Mouse (Mus musculus): ENCODE measurements around the gene Adamts6.

Gene Adamts6

DNA sequence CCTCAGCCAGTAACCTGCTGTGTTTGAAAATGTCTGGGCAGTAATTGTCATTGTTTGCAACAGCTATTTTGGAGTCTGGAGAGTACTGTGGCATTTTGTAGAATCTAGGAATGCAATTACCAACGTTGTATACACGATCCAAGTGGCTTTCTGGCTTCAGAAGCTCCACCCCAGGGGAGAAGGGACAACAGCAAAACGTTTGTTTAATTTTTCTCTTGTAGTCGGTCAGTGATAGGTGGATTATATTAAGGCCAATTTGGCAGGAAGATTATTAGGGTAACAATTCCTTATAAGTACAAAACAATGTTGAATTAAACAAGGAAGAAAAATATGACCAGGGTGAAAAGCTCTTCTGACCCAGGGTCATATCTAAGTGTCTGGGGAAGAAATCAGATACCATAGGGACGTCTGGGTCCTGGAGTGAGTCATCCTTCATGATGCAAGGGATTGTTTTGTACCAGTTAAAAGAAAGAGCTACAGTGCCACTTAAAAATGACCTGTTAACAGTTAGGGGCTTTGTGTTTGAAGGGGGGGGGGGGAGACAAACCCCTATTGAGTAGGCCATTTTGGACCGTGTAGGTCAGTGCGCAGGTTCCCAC, 229.2 kb downstream of the Adamts6 start:
- no peak for DNase-seq (ENCODE audit: low read depth, low spot score)

GRCm38 (mm10) chr13:104517638-104518311, 230.1 kb downstream of the Adamts6 start:
- no peak for DNase-seq (ENCODE audit: low read depth, low spot score)

GRCm38 (mm10) chr13:104518312-104519005, 230.8 kb downstream of the Adamts6 start:
- peak; percentile 80 for DNase-seq (ENCODE audit: low read depth, low spot score)

DNA sequence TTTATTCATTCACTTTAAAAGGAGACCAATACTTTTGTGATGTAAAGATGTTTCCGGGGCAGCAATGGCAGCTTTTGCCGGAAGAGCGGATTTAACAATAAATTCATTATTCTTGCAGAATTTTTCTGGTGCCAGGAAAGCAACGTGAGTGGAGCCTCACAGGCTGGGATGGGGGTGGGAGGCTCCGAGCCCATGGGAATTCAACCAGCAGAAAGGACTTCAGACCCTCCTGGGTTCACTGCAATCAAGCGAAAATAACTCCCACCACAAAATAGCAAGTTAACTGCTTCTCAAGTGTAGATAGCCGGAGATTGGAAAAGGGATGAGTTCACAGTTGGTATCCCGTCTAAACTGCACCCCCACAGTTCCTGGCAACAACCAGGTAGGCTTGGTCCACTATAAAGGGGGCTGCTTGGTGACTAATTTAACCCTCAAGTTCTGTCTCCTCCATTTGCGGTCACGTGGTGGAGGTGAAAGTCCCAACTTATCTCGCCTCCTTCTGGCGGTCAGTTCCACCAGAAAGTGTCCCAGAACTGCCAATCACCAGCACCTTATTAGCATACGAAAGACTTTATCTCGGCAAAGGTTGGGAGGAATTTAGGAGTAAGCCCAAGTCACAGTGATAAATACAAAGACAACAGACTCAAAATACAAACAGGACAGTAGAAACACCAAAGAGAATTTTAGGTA, 231.5 kb downstream of the Adamts6 start:
- DNase-seq (ENCODE audit: low read depth, low spot score), result peak; percentile 12

- no peak for DNase-seq (ENCODE audit: low read depth, low spot score)
These were observed 232.3 kb downstream of the Adamts6 start for GRCm38 (mm10) chr13:104519981-104520380.

- no peak for DNase-seq (ENCODE audit: low read depth, low spot score)
These were observed 232.8 kb downstream of the Adamts6 start for GRCm38 (mm10) chr13:104520461-104520860.

GRCm38 (mm10) chr13:104521532-104521931, 233.9 kb downstream of the Adamts6 start:
- DNase-seq (ENCODE audit: low read depth, low spot score), result no peak

- no peak for DNase-seq (ENCODE audit: low read depth, low spot score)
These were observed 238.0 kb downstream of the Adamts6 start for GRCm38 (mm10) chr13:104525656-104526055.

DNA sequence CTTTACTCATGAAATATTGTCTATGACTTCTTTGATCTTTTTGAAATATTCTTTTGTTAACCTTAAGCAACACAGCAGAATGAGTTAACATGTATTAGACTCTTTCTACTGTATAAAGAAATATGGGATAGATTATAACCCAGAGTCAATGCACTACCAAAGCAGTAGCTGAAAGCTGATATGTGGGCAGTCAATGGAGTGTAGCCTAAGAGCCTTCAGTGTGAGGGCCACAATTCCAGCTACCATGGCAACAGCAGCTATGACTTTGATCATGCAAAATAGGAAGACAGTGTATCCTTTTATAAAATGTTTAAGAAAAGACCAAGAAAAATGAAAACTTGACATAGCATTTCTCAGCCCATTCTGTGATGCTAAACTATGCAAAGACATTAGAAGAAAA, 241.6 kb downstream of the Adamts6 start:
- DNase-seq (ENCODE audit: low read depth, low spot score), result no peak

DNA sequence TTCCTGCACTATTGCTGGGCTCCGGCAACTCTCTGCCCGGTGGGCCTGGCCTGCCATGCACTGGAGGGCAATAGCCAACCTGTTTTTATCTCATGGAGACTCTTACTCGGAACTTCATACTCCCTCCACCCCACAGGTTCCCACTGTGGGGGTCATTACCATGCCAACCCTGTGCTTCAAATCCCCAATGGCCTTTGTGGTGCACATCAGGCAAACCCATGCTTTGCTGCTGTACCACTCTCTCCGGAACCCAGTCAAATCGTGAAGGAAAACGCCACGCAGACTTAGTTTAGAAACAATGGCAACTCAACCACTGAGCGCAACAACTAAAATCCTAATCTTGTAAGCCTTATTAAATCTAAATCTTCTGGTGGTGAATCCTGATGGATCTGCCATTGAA, 244.2 kb downstream of the Adamts6 start:
- DNase-seq (ENCODE audit: low read depth, low spot score), result no peak

- no peak for DNase-seq (ENCODE audit: low read depth, low spot score)
These were observed 245.1 kb downstream of the Adamts6 start for GRCm38 (mm10) chr13:104532723-104533122.

DNA sequence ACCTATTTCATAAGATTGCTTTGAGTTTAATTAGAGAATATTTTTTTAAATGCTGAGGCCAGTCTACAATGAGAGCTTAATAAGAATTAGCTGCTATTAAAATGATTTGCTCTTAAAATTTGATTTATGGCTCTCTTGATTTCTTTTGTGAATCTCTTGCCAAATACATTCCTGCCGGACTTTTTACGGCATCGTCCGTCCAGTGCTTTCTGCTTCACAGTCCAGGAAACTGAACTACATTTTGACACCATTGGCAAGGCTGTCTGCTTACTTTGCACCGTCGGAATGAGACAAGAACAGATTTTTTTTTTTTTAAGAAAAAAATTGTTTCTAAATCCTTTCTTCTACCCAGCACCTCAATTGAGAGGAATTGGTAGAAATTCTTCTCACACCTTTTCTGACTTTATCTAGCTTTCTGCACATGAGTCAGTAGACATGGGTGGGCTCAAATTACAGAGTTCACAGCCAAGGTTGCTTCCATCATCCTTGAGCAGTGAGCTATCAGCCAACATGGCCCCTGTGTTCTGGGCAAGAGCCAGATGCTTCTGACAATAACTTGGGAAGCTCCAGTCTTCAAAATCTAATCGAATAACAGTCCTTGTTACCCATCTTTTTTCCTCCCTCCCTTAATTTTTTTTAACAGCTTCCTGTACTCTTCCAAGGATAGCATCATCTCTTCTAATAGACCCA, 246.3 kb downstream of the Adamts6 start:
- no peak for DNase-seq (ENCODE audit: low read depth, low spot score)

DNA sequence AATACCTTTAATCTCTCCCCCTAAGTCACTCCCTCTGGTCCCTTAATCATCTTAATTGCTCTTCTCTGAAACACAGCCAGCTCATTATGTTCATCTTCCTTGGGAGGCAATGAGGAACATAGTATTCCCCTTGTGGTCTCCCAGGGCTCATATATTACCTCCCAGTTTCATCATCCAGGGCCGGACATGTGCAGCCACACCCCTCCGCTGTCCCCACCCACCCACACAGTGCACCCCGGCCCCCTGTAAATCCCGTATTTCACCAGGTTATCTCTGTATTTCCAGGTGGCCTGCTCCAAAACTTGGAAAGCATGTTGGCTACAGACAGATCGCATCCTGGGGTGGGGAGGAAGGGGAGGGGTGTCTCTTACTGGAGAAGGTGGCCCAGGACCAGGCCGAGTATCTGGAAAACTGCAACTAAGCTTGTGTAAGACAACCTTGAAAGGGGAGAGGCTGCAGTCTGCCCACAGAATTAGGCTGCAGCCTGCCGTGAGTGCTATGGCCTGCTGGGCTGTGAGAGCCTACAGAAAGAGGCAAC, 253.3 kb downstream of the Adamts6 start:
- DNase-seq (ENCODE audit: low read depth, low spot score), result no peak

DNA sequence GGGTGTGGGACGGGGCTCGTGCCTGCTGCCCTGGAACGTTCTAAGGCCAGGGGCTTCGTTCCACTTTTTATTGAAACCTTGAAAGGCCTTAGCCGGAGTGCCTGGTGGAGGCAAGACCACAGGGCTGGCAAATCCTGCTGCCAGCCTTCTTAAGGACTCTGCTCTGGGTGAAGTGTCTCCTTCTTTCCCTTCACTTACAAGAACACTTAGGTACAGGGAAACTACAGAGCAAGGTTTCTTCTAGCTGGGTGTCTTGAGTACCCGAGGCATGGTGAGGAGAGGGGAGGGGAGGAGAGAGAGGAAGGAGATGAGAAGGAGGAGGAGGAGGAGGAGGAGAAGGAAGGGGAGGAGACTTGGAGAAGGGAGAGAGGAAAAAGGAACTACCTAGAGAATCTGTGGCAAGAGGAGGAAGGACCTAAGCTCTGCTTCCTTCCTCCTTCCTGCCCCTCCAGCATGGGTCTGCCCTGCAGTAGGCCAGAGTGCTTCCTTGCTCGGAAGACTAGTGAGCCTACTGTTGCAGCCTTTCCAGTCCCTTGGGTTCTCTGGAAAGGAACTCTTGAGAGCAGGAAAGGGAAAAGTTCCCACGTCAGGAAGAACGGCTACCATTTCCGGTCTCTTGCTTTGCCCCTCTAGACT, 254.6 kb downstream of the Adamts6 start:
- no peak for DNase-seq (ENCODE audit: low read depth, low spot score)

GRCm38 (mm10) chr13:104542759-104543141, 255.1 kb downstream of the Adamts6 start:
- no peak for DNase-seq (ENCODE audit: low read depth, low spot score)

All from telencephalon, adult 2 months (tissue).